Mouse (Mus musculus) liver, embryonic 16.5 days (tissue): ENCODE data around the gene Cbx6. TPM values are rescaled to one million over a fixed set of nuclear protein-coding genes. Genes with fewer than 3 reads are reported as not detected.

ENCODE experiments used
- ATAC-seq: fragments of 200-750 bp; cut with Nextera tagmentation; 2 replicates; pipeline ENCODE4 v1.8.0; 2017; ENCODE audit warnings: low read depth, mild to moderate bottlenecking, moderate number of reproducible peaks, moderate library complexity
- H3K27ac ChIP-seq: fragments of 300-500 bp; sonication (generic); 2 replicates; pipeline ENCODE4 v1.5.1; 2014; ENCODE audit warnings: mild to moderate bottlenecking, low read length
- H3K27me3 ChIP-seq: fragments of 300-500 bp; sonication (generic); 2 replicates; pipeline ENCODE4 v1.6.1; 2014; ENCODE audit warnings: low read depth, low read length, mixed read lengths; ENCODE audit not compliant: control insufficient read depth, insufficient read depth
- H3K36me3 ChIP-seq: fragments of 300-500 bp; sonication (generic); 2 replicates; pipeline ENCODE4 v1.6.1; 2014; ENCODE audit warnings: mild to moderate bottlenecking; ENCODE audit not compliant: control insufficient read depth, insufficient read depth
- H3K4me1 ChIP-seq: fragments of 300-500 bp; sonication (generic); 2 replicates; pipeline ENCODE4 v1.6.1; 2014; ENCODE audit warnings: low read depth, low read length, mixed read lengths; ENCODE audit not compliant: control insufficient read depth
- H3K4me2 ChIP-seq: fragments of 300-500 bp; sonication (generic); 2 replicates; pipeline ENCODE4 v1.6.1; 2014; ENCODE audit warnings: low read depth, low read length, mixed read lengths
- H3K4me3 ChIP-seq: fragments of 300-500 bp; sonication (generic); 2 replicates; pipeline ENCODE4 v1.5.1; 2014; ENCODE audit warnings: low read depth, mild to moderate bottlenecking, low read length
- H3K9ac ChIP-seq: fragments of 300-500 bp; sonication (generic); 2 replicates; pipeline ENCODE4 v1.6.1; 2014; ENCODE audit warnings: low read depth, low read length
- H3K9me3 ChIP-seq: fragments of 300-500 bp; sonication (generic); replicated peaks from 2 replicates; pipeline ENCODE4 v1.6.1; 2016; ENCODE audit warnings: low read length; ENCODE audit not compliant: control insufficient read depth
- WGBS: fragments of 180-500 bp; shearing (Covaris S2); extraction: QIAGEN DNeasy Blood & Tissue Kit; methylation state at CpG from one replicate; pipeline ENCODE4 v1.1.7; 2014; ENCODE audit not compliant: insufficient replicate concordance; 5-methylcytosine and 5-hydroxymethylcytosine counted together
- polyA plus RNA-seq: library from polyadenylated mRNA; unstranded; fragments of >200 nt; fragmentation: Nextera tagmentation; extraction: Ambion mirVana; gene quantifications from 2 replicates; pipeline ENCODE4 v1.2.1, GENCODE M21; 2015

The Cbx6 gene
- 5.8 and 6.3 TPM in 2 replicates for polyA plus RNA-seq

- peaks cover 7% of the 10 kb centered on the region for H3K4me1 ChIP-seq
- ATAC-seq, result peak; percentile 90
- peak within 1 kb of the TSS; percentile 71 for H3K4me3 ChIP-seq
- H3K9ac ChIP-seq, result peak within 1 kb of the TSS; percentile 64
- peak within 1 kb of the TSS; percentile 80 for H3K4me2 ChIP-seq
- 2% methylated on average over 57 of the region's 58 CpGs for WGBS
- H3K9me3 ChIP-seq, result no peaks in the 10 kb centered on the region
- H3K27ac ChIP-seq, result no peak within 1 kb of the TSS
- H3K27me3 ChIP-seq, result no peaks in the 10 kb centered on the region
- no peaks in the 10 kb centered on the region for H3K36me3 ChIP-seq
Measured at GRCm38 (mm10) chr15:79834130-79834880, at the start of gene Cbx6, which contains the start of gene Npcd. Cbx6 (minus strand) TSS chr15:79834688. Npcd (minus strand) TSS chr15:79834237.

GRCm38 (mm10) chr15:79883352-79883822, 48.9 kb upstream of the Cbx6 start:
- H3K4me2 ChIP-seq, result peak overlapping the region; percentile 82
- no peaks in the 10 kb centered on the region for H3K36me3 ChIP-seq
- peak overlapping the region; percentile 66 for H3K9ac ChIP-seq
- H3K4me1 ChIP-seq, result peaks cover 3% of the 10 kb centered on the region
- 0 out of 2 replicates have a peak overlapping the region, but pooled peaks have one; percentile 18 for H3K27ac ChIP-seq
- peak; percentile 80 for ATAC-seq
- WGBS, result under 1% methylated on average over 30 of the region's 30 CpGs
- H3K27me3 ChIP-seq, result peaks cover 6% of the 10 kb centered on the region; the same call in 1 of the 2 replicates
- peak overlapping the region; percentile 64 for H3K4me3 ChIP-seq
- H3K9me3 ChIP-seq, result no peaks in the 10 kb centered on the region

GRCm38 (mm10) chr15:79882623-79883267, 48.3 kb upstream of the Cbx6 start:
- Histone ChIP-seq H3K4me1 (peaks cover 3% of the 10 kb centered on the region), H3K27ac (no peak overlapping the region), H3K4me2 (peak overlapping the region; percentile 82), H3K36me3 (no peaks in the 10 kb centered on the region), H3K9me3 (no peaks in the 10 kb centered on the region), H3K9ac (no peak overlapping the region), H3K27me3 (peaks cover 6% of the 10 kb centered on the region; the same call in 1 of the 2 replicates), H3K4me3 (peak overlapping the region; percentile 64)
- ATAC-seq, result no peak
- WGBS, result 32% methylated on average over 19 of the region's 19 CpGs

- Histone ChIP-seq H3K4me2 (no peak overlapping the region), H3K27me3 (peaks cover 6% of the 10 kb centered on the region; the same call in 1 of the 2 replicates), H3K4me3 (no peak overlapping the region), H3K9ac (no peak overlapping the region), H3K4me1 (peaks cover 3% of the 10 kb centered on the region), H3K27ac (no peak overlapping the region), H3K36me3 (no peaks in the 10 kb centered on the region), H3K9me3 (no peaks in the 10 kb centered on the region)
- ATAC-seq, result no peak
- WGBS, result 66% methylated on average over 3 of the region's 3 CpGs
Measured at GRCm38 (mm10) chr15:79880477-79880876, 46.0 kb upstream of the Cbx6 start.

- Histone ChIP-seq H3K4me3 (no peak overlapping the region), H3K9me3 (no peaks in the 10 kb centered on the region), H3K27ac (no peak overlapping the region), H3K27me3 (peaks cover 6% of the 10 kb centered on the region; the same call in 1 of the 2 replicates), H3K4me2 (no peak overlapping the region), H3K9ac (no peak overlapping the region), H3K36me3 (no peaks in the 10 kb centered on the region), H3K4me1 (peaks cover 3% of the 10 kb centered on the region)
- ATAC-seq, result peak; percentile 30
- WGBS, result 43% methylated on average over 13 of the region's 13 CpGs
Measured at GRCm38 (mm10) chr15:79879319-79879718, 44.8 kb upstream of the Cbx6 start.

- no peak overlapping the region for H3K9ac ChIP-seq
- peaks cover 3% of the 10 kb centered on the region for H3K4me1 ChIP-seq
- no peak overlapping the region for H3K4me2 ChIP-seq
- no peak overlapping the region for H3K27ac ChIP-seq
- H3K36me3 ChIP-seq, result no peaks in the 10 kb centered on the region
- ATAC-seq, result no peak
- H3K27me3 ChIP-seq, result peaks cover 6% of the 10 kb centered on the region; the same call in 1 of the 2 replicates
- no peaks in the 10 kb centered on the region for H3K9me3 ChIP-seq
- no peak overlapping the region for H3K4me3 ChIP-seq
- WGBS, result 55% methylated on average over 6 of the region's 6 CpGs
Measured at GRCm38 (mm10) chr15:79878725-79879136, 44.2 kb upstream of the Cbx6 start.

GRCm38 (mm10) chr15:79875261-79875995, 40.9 kb upstream of the Cbx6 start:
- H3K27me3 ChIP-seq, result no peaks in the 10 kb centered on the region

GRCm38 (mm10) chr15:79873995-79874394, 39.5 kb upstream of the Cbx6 start:
- Histone ChIP-seq H3K4me2 (no peak overlapping the region), H3K27me3 (no peaks in the 10 kb centered on the region), H3K27ac (no peak overlapping the region), H3K4me1 (no peaks in the 10 kb centered on the region), H3K4me3 (no peak overlapping the region), H3K9me3 (no peaks in the 10 kb centered on the region; the same call in 1 of the 2 replicates), H3K9ac (no peak overlapping the region), H3K36me3 (no peaks in the 10 kb centered on the region)
- ATAC-seq, result no peak
- 38% methylated on average over 2 of the region's 2 CpGs for WGBS

More at GRCm38 (mm10) chr15:79875261-79875995, 40.9 kb upstream of the Cbx6 start:
- H3K4me2 ChIP-seq, result no peak overlapping the region
- ATAC-seq, result no peak
- no peaks in the 10 kb centered on the region for H3K9me3 ChIP-seq
- H3K9ac ChIP-seq, result no peak overlapping the region
- no peak overlapping the region for H3K27ac ChIP-seq
- no peaks in the 10 kb centered on the region for H3K4me1 ChIP-seq
- no peak overlapping the region for H3K4me3 ChIP-seq
- 77% methylated on average over 18 of the region's 18 CpGs for WGBS
- no peaks in the 10 kb centered on the region for H3K36me3 ChIP-seq
